Mouse (Mus musculus) embryonic fibroblast, embryonic 13.5 days (primary cell): ENCODE data around the gene Strc.

Source experiments
- CTCF ChIP-seq: IDR thresholded peaks from 2 replicates; pipeline ENCODE4 v1.5.1; 2011; ENCODE audit warnings: mild to moderate bottlenecking, control low read depth, low read length, moderate library complexity, borderline replicate concordance; ENCODE audit not compliant: insufficient read depth
- POLR2A ChIP-seq: IDR thresholded peaks from 2 replicates; pipeline ENCODE4 v1.6.1; 2011; ENCODE audit warnings: low read depth, mild to moderate bottlenecking, control low read depth, low read length, moderate library complexity

DNA sequence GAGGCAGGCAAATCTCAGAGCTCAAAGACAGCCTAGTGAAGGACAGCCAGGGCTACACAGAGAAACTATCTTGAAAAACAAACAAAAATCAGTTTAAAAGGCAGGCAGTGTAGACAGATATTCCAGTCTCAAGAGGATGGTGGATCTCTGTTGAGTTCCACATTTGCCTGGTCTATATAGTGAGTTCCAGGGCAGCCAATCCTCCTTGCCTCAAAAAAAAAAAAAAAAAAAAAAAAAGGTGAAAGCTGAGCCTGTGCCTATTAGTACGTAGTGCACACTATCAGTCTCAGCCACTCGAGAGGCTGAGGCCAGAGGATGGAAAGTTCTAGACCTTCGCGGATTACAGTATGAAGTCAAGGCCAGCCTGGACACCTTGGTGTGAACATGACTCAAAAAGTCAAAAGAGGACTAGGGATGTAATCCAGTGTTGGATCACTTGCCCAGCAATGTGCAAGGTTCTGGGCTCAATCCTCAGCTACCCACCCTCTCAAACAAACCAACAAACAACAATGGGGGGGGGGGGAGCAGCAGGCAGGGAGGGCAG, 25.9 kb upstream of the Strc start:
- TF ChIP-seq POLR2A (no peak; the same call in 1 of the 2 replicates), CTCF (no peak)
